Mouse (Mus musculus) cortical plate, adult 2 months (tissue): ENCODE measurements around the gene Uqcrq. TPM values are rescaled to one million over a fixed set of nuclear protein-coding genes. Genes with fewer than 3 reads are reported as not detected.

Experiments
- H3K27ac ChIP-seq: fragments of 200-500 bp; 2 replicates; pipeline ENCODE4 v1.5.1; 2012; ENCODE audit warnings: low read length, control low read depth, inconsistent platforms; ENCODE audit not compliant: insufficient read depth
- H3K4me1 ChIP-seq: fragments of 200-500 bp; 2 replicates; pipeline ENCODE4 v1.6.1; 2011; ENCODE audit warnings: low read length; ENCODE audit not compliant: control insufficient read depth, insufficient read depth
- H3K4me3 ChIP-seq: fragments of 200-500 bp; 2 replicates; pipeline ENCODE4 v1.5.1; 2011; ENCODE audit warnings: mild to moderate bottlenecking, low read length, control low read depth; ENCODE audit not compliant: insufficient read depth
- CTCF ChIP-seq: fragments of 200-500 bp; IDR thresholded peaks from 2 replicates; pipeline ENCODE4 v1.5.1; 2011; ENCODE audit warnings: mild to moderate bottlenecking, control low read depth, low read length; ENCODE audit not compliant: insufficient read depth; ENCODE audit errors: extremely low read depth
- POLR2A ChIP-seq: fragments of 200-500 bp; IDR thresholded peaks from 2 replicates; pipeline ENCODE4 v1.6.1; 2011; ENCODE audit warnings: mild to moderate bottlenecking, low read length, control low read depth; ENCODE audit not compliant: insufficient read depth; ENCODE audit errors: extremely low read depth
- polyA plus RNA-seq: library from polyadenylated mRNA; depleted of rRNA; stranded (reverse); fragments of >200 nt; gene quantifications from 2 replicates; pipeline ENCODE4 v1.2.3, GENCODE M21; 2012

Gene Uqcrq
- polyA plus RNA-seq, 1 experiment = 414 TPM

GRCm38 (mm10) chr11:53452396-53452795, 21.8 kb upstream of the Uqcrq start:
- H3K4me1 ChIP-seq = no peaks in the 10 kb centered on the region
- TF ChIP-seq POLR2A (no peak), CTCF (no peak)
- H3K4me3 ChIP-seq = no peak overlapping the region
- H3K27ac ChIP-seq = no peak overlapping the region

GRCm38 (mm10) chr11:53451361-53451760, 20.7 kb upstream of the Uqcrq start:
- TF ChIP-seq CTCF (no peak), POLR2A (no peak)
- H3K27ac ChIP-seq = no peak overlapping the region
- no peak overlapping the region for H3K4me3 ChIP-seq
- H3K4me1 ChIP-seq = no peaks in the 10 kb centered on the region

- TF ChIP-seq CTCF = no peak
- Histone ChIP-seq H3K27ac (no peak overlapping the region), H3K4me3 (no peak overlapping the region), H3K4me1 (no peaks in the 10 kb centered on the region)
Measured at GRCm38 (mm10) chr11:53450070-53450705, 19.6 kb upstream of the Uqcrq start.

GRCm38 (mm10) chr11:53448529-53448928, 17.9 kb upstream of the Uqcrq start:
- Histone ChIP-seq H3K4me1 (no peaks in the 10 kb centered on the region), H3K27ac (no peak overlapping the region), H3K4me3 (no peak overlapping the region)
- TF ChIP-seq CTCF (no peak), POLR2A (no peak)

- TF ChIP-seq POLR2A = no peak
Measured at GRCm38 (mm10) chr11:53447996-53448395, 17.4 kb upstream of the Uqcrq start.

GRCm38 (mm10) chr11:53446183-53446582, 15.6 kb upstream of the Uqcrq start:
- H3K27ac ChIP-seq = no peak overlapping the region
- TF ChIP-seq POLR2A (no peak), CTCF (no peak)
- no peak overlapping the region for H3K4me3 ChIP-seq

More at GRCm38 (mm10) chr11:53447996-53448395, 17.4 kb upstream of the Uqcrq start:
- Histone ChIP-seq H3K27ac (no peak overlapping the region), H3K4me1 (no peaks in the 10 kb centered on the region), H3K4me3 (no peak overlapping the region)

GRCm38 (mm10) chr11:53445562-53445961, 14.9 kb upstream of the Uqcrq start:
- no peak overlapping the region for H3K27ac ChIP-seq
- no peak overlapping the region for H3K4me3 ChIP-seq
- H3K4me1 ChIP-seq = no peaks in the 10 kb centered on the region
- TF ChIP-seq CTCF (no peak), POLR2A (no peak)

More at GRCm38 (mm10) chr11:53446183-53446582, 15.6 kb upstream of the Uqcrq start:
- H3K4me1 ChIP-seq = no peaks in the 10 kb centered on the region

GRCm38 (mm10) chr11:53443861-53444260, 13.2 kb upstream of the Uqcrq start:
- no peak overlapping the region for H3K27ac ChIP-seq
- no peak for TF ChIP-seq POLR2A
- peak; percentile 43 for TF ChIP-seq CTCF
- H3K4me3 ChIP-seq = no peak overlapping the region

GRCm38 (mm10) chr11:53441921-53442320, 11.3 kb upstream of the Uqcrq start:
- Histone ChIP-seq H3K27ac (no peak overlapping the region), H3K4me1 (no peaks in the 10 kb centered on the region), H3K4me3 (no peak overlapping the region)
- TF ChIP-seq POLR2A (no peak), CTCF (no peak)

More at GRCm38 (mm10) chr11:53443861-53444260, 13.2 kb upstream of the Uqcrq start:
- H3K4me1 ChIP-seq = no peaks in the 10 kb centered on the region

GRCm38 (mm10) chr11:53436338-53436737, 5.7 kb upstream of the Uqcrq start:
- H3K4me3 ChIP-seq = no peak overlapping the region
- H3K4me1 ChIP-seq = peaks cover 3% of the 10 kb centered on the region
- TF ChIP-seq POLR2A (no peak), CTCF (no peak)
- no peak overlapping the region for H3K27ac ChIP-seq

GRCm38 (mm10) chr11:53435504-53435903, 4.9 kb upstream of the Uqcrq start:
- Histone ChIP-seq H3K4me3 (no peak overlapping the region), H3K4me1 (peaks cover 4% of the 10 kb centered on the region), H3K27ac (no peak overlapping the region)
- no peak for TF ChIP-seq POLR2A
- TF ChIP-seq CTCF = no peak

GRCm38 (mm10) chr11:53433057-53433456, 2.4 kb upstream of the Uqcrq start:
- H3K4me3 ChIP-seq = no peak overlapping the region
- H3K27ac ChIP-seq = no peak overlapping the region
- H3K4me1 ChIP-seq = peaks cover 5% of the 10 kb centered on the region
- TF ChIP-seq CTCF = no peak
- no peak for TF ChIP-seq POLR2A
